Comparison of ENCODE assay signal across 7 mouse cellular contexts in genomic region chr9:65021887-65022579, GRCm38 (mm10). TPM values are rescaled to one million over a fixed set of nuclear protein-coding genes. Genes with fewer than 3 reads are reported as not detected.
DNase-seq lines count a peak whose midpoint lies in the region; ATAC-seq and TF ChIP-seq lines count a peak whose summit lies in the region.

No protein-coding gene starts in this region.

- peak overlapping the region; percentile 92 for H3K4me3 ChIP-seq in liver, adult 2 months (ENCODE audit: insufficient read depth, low read depth, low read length)
- H3K4me3 ChIP-seq in embryonic facial prominence, embryonic 12.5 days = peak overlapping the region; percentile 99
- H3K4me3 ChIP-seq in hindbrain, embryonic 15.5 days = peak overlapping the region; percentile 82
- peak overlapping the region; percentile 100 for H3K4me3 ChIP-seq in midbrain, embryonic 15.5 days

- no peak for ATAC-seq in embryonic facial prominence, embryonic 12.5 days (ENCODE audit: insufficient number of reproducible peaks, insufficient read depth, low FRiP score, low TSS enrichment)
- ATAC-seq in hindbrain, embryonic 15.5 days (ENCODE audit: low FRiP score, low read depth) = no peak; the same call in 1 of the 2 replicates
- no peak for ATAC-seq in midbrain, embryonic 15.5 days (replicated peaks)

- no peaks in the 10 kb centered on the region for H3K27me3 ChIP-seq in liver, adult 2 months (ENCODE audit: control insufficient read depth, insufficient read depth, low read length)
- H3K27me3 ChIP-seq in embryonic facial prominence, embryonic 12.5 days = no peaks in the 10 kb centered on the region
- H3K27me3 ChIP-seq in hindbrain, embryonic 15.5 days = no peaks in the 10 kb centered on the region
- H3K27me3 ChIP-seq in midbrain, embryonic 15.5 days (replicated peaks) = no peaks in the 10 kb centered on the region

- H3K27ac ChIP-seq in liver, adult 2 months (replicated peaks; ENCODE audit: insufficient read depth, low read depth, low read length) = peak overlapping the region; percentile 73
- peak overlapping the region; percentile 81 for H3K27ac ChIP-seq in embryonic facial prominence, embryonic 12.5 days
- H3K27ac ChIP-seq in hindbrain, embryonic 15.5 days (replicated peaks) = peak overlapping the region; percentile 90
- H3K27ac ChIP-seq in midbrain, embryonic 15.5 days = peak overlapping the region; percentile 92

- DNase-seq in liver, adult 2 months (ENCODE audit: extremely low read depth, low read depth, low spot score) = no peak
- no peak for DNase-seq in liver
- no peak for DNase-seq in gastrocnemius, postnatal 10 days
- DNase-seq in thymus, postnatal 0 days (ENCODE audit: low spot score) = no peak

- TF ChIP-seq POLR2A in liver, adult 2 months (IDR thresholded peaks at IDR 0.05; ENCODE audit: extremely low read depth, insufficient read depth, low read length) = no peak

- WGBS in liver, adult 2 months = 7% methylated on average over 9 of the region's 9 CpGs
- 26% methylated on average over 9 of the region's 9 CpGs for WGBS in embryonic facial prominence, embryonic 12.5 days
- WGBS in hindbrain, embryonic 15.5 days = 24% methylated on average over 9 of the region's 9 CpGs
- WGBS in midbrain, embryonic 15.5 days = 16% methylated on average over 9 of the region's 9 CpGs

- H3K9ac ChIP-seq in liver, adult 2 months (ENCODE audit: low read depth, low read length) = peak overlapping the region; percentile 10
- H3K9ac ChIP-seq in embryonic facial prominence, embryonic 12.5 days = peak overlapping the region; percentile 96; the same call in 1 of the 2 replicates
- H3K9ac ChIP-seq in hindbrain, embryonic 15.5 days = peak overlapping the region; percentile 31
- peak overlapping the region; percentile 56 for H3K9ac ChIP-seq in midbrain, embryonic 15.5 days

- peaks cover 17% of the 10 kb centered on the region for H3K79me2 ChIP-seq in liver, adult 2 months (ENCODE audit: control insufficient read depth, insufficient read depth, low read length)

- peaks cover 26% of the 10 kb centered on the region for H3K4me1 ChIP-seq in liver, adult 2 months (ENCODE audit: control insufficient read depth, insufficient read depth, low read length)
- H3K4me1 ChIP-seq in embryonic facial prominence, embryonic 12.5 days = peaks cover 29% of the 10 kb centered on the region
- H3K4me1 ChIP-seq in hindbrain, embryonic 15.5 days (replicated peaks) = peaks cover 44% of the 10 kb centered on the region
- peaks cover 48% of the 10 kb centered on the region for H3K4me1 ChIP-seq in midbrain, embryonic 15.5 days

- no peaks in the 10 kb centered on the region for H3K9me3 ChIP-seq in embryonic facial prominence, embryonic 12.5 days
- H3K9me3 ChIP-seq in hindbrain, embryonic 15.5 days = no peaks in the 10 kb centered on the region
- H3K9me3 ChIP-seq in midbrain, embryonic 15.5 days = no peaks in the 10 kb centered on the region

- H3K36me3 ChIP-seq in liver, adult 2 months (ENCODE audit: control insufficient read depth, insufficient read depth, low read length) = no peaks in the 10 kb centered on the region
- no peaks in the 10 kb centered on the region for H3K36me3 ChIP-seq in embryonic facial prominence, embryonic 12.5 days
- H3K36me3 ChIP-seq in hindbrain, embryonic 15.5 days = no peaks in the 10 kb centered on the region
- no peaks in the 10 kb centered on the region for H3K36me3 ChIP-seq in midbrain, embryonic 15.5 days (replicated peaks)

- peak overlapping the region; percentile 93 for H3K4me2 ChIP-seq in embryonic facial prominence, embryonic 12.5 days (replicated peaks)
- peak overlapping the region; percentile 74 for H3K4me2 ChIP-seq in hindbrain, embryonic 15.5 days
- H3K4me2 ChIP-seq in midbrain, embryonic 15.5 days = peak overlapping the region; percentile 57

- no peak for TF ChIP-seq CTCF in liver, adult 2 months (IDR thresholded peaks at IDR 0.05; ENCODE audit: low read depth, low read length)

RNA-seq across cellular contexts. Expression of gene Hacd3, which starts 0.5 kb away (rescaled TPM):
- total RNA-seq in liver, adult 2 months (2014; rRNA removed) = 165 TPM in 2 replicates
- 67.7 and 68.6 TPM in 2 replicates for polyA plus RNA-seq in liver, adult 2 months (2012; rRNA removed)
- polyA plus RNA-seq in embryonic facial prominence, embryonic 12.5 days (2016; fragmentation: Nextera tagmentation; extraction: Ambion mirVana) = 108 TPM in 2 replicates
- 219 and 223 TPM in 2 replicates for polyA plus RNA-seq in hindbrain, embryonic 15.5 days (2015; fragmentation: Nextera tagmentation; extraction: Ambion mirVana)
- polyA plus RNA-seq in midbrain, embryonic 15.5 days (2015; fragmentation: Nextera tagmentation; extraction: Ambion mirVana) = 210 and 217 TPM in 2 replicates
- total RNA-seq in gastrocnemius, postnatal 10 days (2021) = 10 to 100 TPM; 14.4 to 16.7 TPM
- 61.8 and 64.0 TPM in 2 replicates for polyA plus RNA-seq in thymus, postnatal 0 days (2015; fragmentation: Nextera tagmentation; extraction: Ambion mirVana)

RNA-seq across cellular contexts. Expression of gene Dpp8, which starts 10.2 kb away (rescaled TPM):
- total RNA-seq in liver, adult 2 months (2014; rRNA removed) = 42.8 and 46.2 TPM in 2 replicates
- 18.8 and 20.4 TPM in 2 replicates for polyA plus RNA-seq in liver, adult 2 months (2012; rRNA removed)
- 44.9 and 48.2 TPM in 2 replicates for polyA plus RNA-seq in embryonic facial prominence, embryonic 12.5 days (2016; fragmentation: Nextera tagmentation; extraction: Ambion mirVana)
- 39.5 and 39.6 TPM in 2 replicates for polyA plus RNA-seq in hindbrain, embryonic 15.5 days (2015; fragmentation: Nextera tagmentation; extraction: Ambion mirVana)
- 38.9 and 42.5 TPM in 2 replicates for polyA plus RNA-seq in midbrain, embryonic 15.5 days (2015; fragmentation: Nextera tagmentation; extraction: Ambion mirVana)
- 100 to 1,000 TPM; 103 to 116 TPM for total RNA-seq in gastrocnemius, postnatal 10 days (2021)
- polyA plus RNA-seq in thymus, postnatal 0 days (2015; fragmentation: Nextera tagmentation; extraction: Ambion mirVana) = 29.4 and 30.6 TPM in 2 replicates

Comparison
In these comparisons a context has a peak if more than half of its experiments do, and no peak if none do; other contexts are left out.
1. H3K9ac ChIP-seq: peak in every context shown above with its lines; median percentile 96 in embryonic facial prominence, embryonic 12.5 days; 56 in midbrain, embryonic 15.5 days; 31 in hindbrain, embryonic 15.5 days; 10 in liver, adult 2 months.